8 mouse cellular contexts compared by ENCODE assay signal in the genomic region with DNA sequence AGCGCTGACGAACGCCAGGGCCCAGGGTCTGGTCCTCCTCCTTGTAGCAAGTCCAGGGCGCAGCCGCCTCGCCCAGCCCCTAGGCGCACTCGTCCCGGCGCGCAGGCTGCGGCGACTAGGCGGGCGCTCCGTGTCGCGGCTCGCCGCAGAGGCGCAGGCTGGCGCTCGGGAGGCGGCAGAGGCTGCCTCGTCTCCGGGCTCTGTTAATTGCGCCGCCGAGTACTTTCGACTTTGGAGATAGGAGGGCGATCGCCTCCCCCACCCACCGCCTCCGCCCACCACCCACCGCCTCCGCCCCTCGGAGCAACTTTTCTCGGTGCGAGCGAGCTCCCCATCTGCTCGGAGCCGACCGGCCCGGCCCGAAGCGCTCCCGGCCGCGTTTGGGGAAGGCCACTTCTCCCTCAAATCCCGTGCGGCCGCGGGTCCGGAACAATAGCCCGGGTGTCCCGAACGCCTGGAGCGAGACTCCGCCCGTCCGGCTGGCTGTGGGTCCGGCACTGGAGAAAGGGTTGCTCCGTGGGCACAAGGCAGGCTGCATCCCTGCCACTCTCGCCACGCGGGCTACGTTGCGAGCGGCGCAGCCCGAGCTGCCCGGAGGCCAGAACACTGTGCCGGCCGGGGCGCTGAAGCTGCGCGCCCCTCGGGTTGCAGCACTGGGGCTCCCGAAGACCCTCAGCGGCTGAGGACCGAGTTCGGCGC. TPM values are rescaled to one million over a fixed set of nuclear protein-coding genes. Genes with fewer than 3 reads are reported as not detected.
A peak's percentile ranks its signal among the peaks of the same experiment; 100 is the strongest.
DNase-seq lines count a peak whose midpoint lies in the region; ATAC-seq and TF ChIP-seq lines count a peak whose summit lies in the region.

No protein-coding gene starts in this region.

- intact Hi-C loops in heart, postnatal 10 days (cut with DNase I): loop anchor here (5.0 kb wide), 1 partner anchor 1840 kb away; the partner anchor contains the start of gene Mob4

- TF ChIP-seq CTCF in embryonic fibroblast, embryonic 13.5 days (IDR thresholded peaks at IDR 0.05; ENCODE audit: borderline replicate concordance, insufficient read depth, low read length): no peak

- no peaks in the 10 kb centered on the region for H3K9me3 ChIP-seq in erythroblast, embryonic 14.5 days (ENCODE audit: control insufficient read depth, low read length)
- no peaks in the 10 kb centered on the region for H3K9me3 ChIP-seq in stomach, embryonic 15.5 days

- no peaks in the 10 kb centered on the region for H3K36me3 ChIP-seq in erythroblast, embryonic 14.5 days (ENCODE audit: control insufficient read depth)
- H3K36me3 ChIP-seq in stomach, embryonic 15.5 days: no peaks in the 10 kb centered on the region

- peaks cover 96% of the 10 kb centered on the region for H3K27me3 ChIP-seq in erythroblast, embryonic 14.5 days (ENCODE audit: control insufficient read depth)
- peaks cover 50% of the 10 kb centered on the region for H3K27me3 ChIP-seq in stomach, embryonic 15.5 days (replicated peaks)

- peak overlapping the region; percentile 66 for H3K9ac ChIP-seq in stomach, embryonic 15.5 days

- peak overlapping the region; percentile 93 for H3K27ac ChIP-seq in embryonic fibroblast, embryonic 13.5 days (ENCODE audit: insufficient read depth, low read length)
- peak overlapping the region; percentile 71 for H3K27ac ChIP-seq in stomach, embryonic 15.5 days

- TF ChIP-seq POLR2A in embryonic fibroblast, embryonic 13.5 days (IDR thresholded peaks at IDR 0.05; ENCODE audit: low read depth, low read length): peak; percentile 31; the same call in 1 of the 2 replicates

- H3K4me3 ChIP-seq in erythroblast, embryonic 14.5 days (replicated peaks): peak overlapping the region; percentile 53
- H3K4me3 ChIP-seq in embryonic fibroblast, embryonic 13.5 days (ENCODE audit: insufficient read depth, low read length): peak overlapping the region; percentile 80
- peak overlapping the region; percentile 80 for H3K4me3 ChIP-seq in stomach, embryonic 15.5 days (replicated peaks)

- DNase-seq in adrenal gland, postnatal 10 days: peak; percentile 67
- peak; percentile 56 to 66 for DNase-seq in heart, postnatal 10 days
- DNase-seq in large intestine, adult 2 months (ENCODE audit: low read depth, low spot score): peak; percentile 4

- H3K4me2 ChIP-seq in stomach, embryonic 15.5 days: peak overlapping the region; percentile 99

- under 1% methylated on average over 83 of the region's 83 CpGs for WGBS in large intestine, adult 2 months
- under 1% methylated on average over 83 of the region's 83 CpGs for WGBS in stomach, embryonic 15.5 days

- no peak for ATAC-seq in erythroblast, adult 5-6 weeks (replicated peaks; ENCODE audit: low FRiP score, poor library complexity, severe bottlenecking)
- ATAC-seq in megakaryocyte, adult 5-6 weeks (ENCODE audit: poor library complexity, severe bottlenecking): peak; percentile 17; the same call in 1 of the 2 replicates
- peak; percentile 57 for ATAC-seq in stomach, embryonic 15.5 days (ENCODE audit: insufficient read depth, low FRiP score, low read depth)

- H3K4me1 ChIP-seq in erythroblast, embryonic 14.5 days (ENCODE audit: control insufficient read depth): peaks cover 1% of the 10 kb centered on the region; the same call in 1 of the 2 replicates
- no peaks in the 10 kb centered on the region for H3K4me1 ChIP-seq in embryonic fibroblast, embryonic 13.5 days (ENCODE audit: control insufficient read depth, insufficient read depth, low read length)
- peaks cover 36% of the 10 kb centered on the region for H3K4me1 ChIP-seq in stomach, embryonic 15.5 days

RNA-seq across cellular contexts. Expression of gene Satb2, which starts 6.0 kb away (rescaled TPM):
- not detected in 2 replicates for polyA plus RNA-seq in erythroblast, embryonic 14.5 days (2012)
- 0.84 TPM in 1 of 2 replicates, not detected in the other for total RNA-seq in erythroblast, adult 5-6 weeks (2015; ENCODE audit: low replicate concordance)
- total RNA-seq in erythroblast, adult 5-6 weeks (2017; ENCODE audit: low replicate concordance): 0.26 TPM in 1 of 2 replicates, not detected in the other
- total RNA-seq in adrenal gland, postnatal 10 days (2021): 1 to 10 TPM; 1.2 to 3.6 TPM
- polyA plus RNA-seq in embryonic fibroblast, embryonic 13.5 days (2011; ENCODE audit: insufficient read length, low read depth, missing spikeins): 5.3 and 5.4 TPM in 2 replicates
- under 1 TPM; 0.52 to 0.74 TPM for total RNA-seq in heart, postnatal 10 days (2021)
- 5.1 and 6.1 TPM in 2 replicates for polyA plus RNA-seq in large intestine, adult 2 months (2012; rRNA removed)
- 1.1 and 1.2 TPM in 2 replicates for total RNA-seq in megakaryocyte, adult 5-6 weeks (2015)
- 0.29 and 0.98 TPM in 2 replicates for total RNA-seq in megakaryocyte, adult 5-6 weeks (2017)
- polyA plus RNA-seq in stomach, embryonic 15.5 days (2015; fragmentation: Nextera tagmentation; extraction: Ambion mirVana): 0.53 and 0.81 TPM in 2 replicates

Comparison
In these comparisons a context has a peak if more than half of its experiments do, and no peak if none do; other contexts are left out.
1. DNase-seq: peak in every context shown above with its lines; median percentile 67 in adrenal gland, postnatal 10 days; 61 in heart, postnatal 10 days; 4 in large intestine, adult 2 months.